Mouse (Mus musculus) heart, postnatal 0 days (tissue): ENCODE measurements around the gene Eif3d. TPM values are rescaled to one million over a fixed set of nuclear protein-coding genes. Genes with fewer than 3 reads are reported as not detected.
A peak's percentile ranks its signal among the peaks of the same experiment; 100 is the strongest.

Source experiments
- ATAC-seq: fragments of 200-750 bp; cut with Nextera tagmentation; 2 replicates; pipeline ENCODE4 v1.8.0; 2017; ENCODE audit warnings: low read depth, moderate number of reproducible peaks, moderate library complexity; ENCODE audit not compliant: insufficient read depth
- DNase-seq: peaks from one replicate; pipeline ENCODE4 v3.0.0-alpha.2; 2016; ENCODE audit warnings: low spot score
- H3K27ac ChIP-seq: fragments of 300-500 bp; sonication (generic); 2 replicates; pipeline ENCODE4 v1.5.1; 2014; ENCODE audit warnings: low read depth, mild to moderate bottlenecking
- H3K27me3 ChIP-seq: fragments of 300-500 bp; sonication (generic); 2 replicates; pipeline ENCODE4 v1.6.1; 2014; ENCODE audit warnings: low read length, mixed read lengths; ENCODE audit not compliant: control insufficient read depth, insufficient read depth
- H3K36me3 ChIP-seq: fragments of 300-500 bp; sonication (generic); replicated peaks from 2 replicates; pipeline ENCODE4 v1.6.1; 2014; ENCODE audit warnings: low read length, mixed read lengths; ENCODE audit not compliant: control insufficient read depth, insufficient read depth
- H3K4me1 ChIP-seq: fragments of 300-500 bp; sonication (generic); 2 replicates; pipeline ENCODE4 v1.6.1; 2014; ENCODE audit warnings: antibody characterized with exemption; ENCODE audit not compliant: control insufficient read depth, insufficient read depth
- H3K4me2 ChIP-seq: fragments of 300-500 bp; sonication (generic); 2 replicates; pipeline ENCODE4 v1.6.1; 2014; ENCODE audit warnings: low read depth, mild to moderate bottlenecking, low read length, moderate library complexity
- H3K4me3 ChIP-seq: fragments of 300-500 bp; sonication (generic); 2 replicates; pipeline ENCODE4 v1.5.1; 2014; ENCODE audit warnings: low read depth, low read length
- H3K9ac ChIP-seq: fragments of 300-500 bp; sonication (generic); replicated peaks from 2 replicates; pipeline ENCODE4 v1.6.1; 2014; ENCODE audit warnings: low read depth, low read length, mixed read lengths
- H3K9me3 ChIP-seq: fragments of 300-500 bp; sonication (generic); replicated peaks from 2 replicates; pipeline ENCODE4 v1.6.1; 2016; ENCODE audit warnings: low read length; ENCODE audit not compliant: control insufficient read depth
- CTCF ChIP-seq: IDR thresholded peaks from 2 replicates; pipeline ENCODE4 v1.5.1; 2016; ENCODE audit warnings: antibody characterized with exemption, control low read depth, low read depth
- EP300 ChIP-seq: IDR thresholded peaks from 2 replicates; pipeline ENCODE4 v1.6.1; 2016; ENCODE audit warnings: antibody characterized with exemption, low read depth
- WGBS: fragments of 180-500 bp; shearing (Covaris S2); extraction: QIAGEN DNeasy Blood & Tissue Kit; methylation state at CpG from one replicate; pipeline ENCODE4 v1.1.7; 2014; 5-methylcytosine and 5-hydroxymethylcytosine counted together
- polyA plus RNA-seq: library from polyadenylated mRNA; unstranded; fragments of >200 nt; fragmentation: Nextera tagmentation; extraction: Ambion mirVana; gene quantifications from 2 replicates; pipeline ENCODE4 v1.2.1, GENCODE M21; 2015
- total RNA-seq: library from RNA; depleted of rRNA; stranded (reverse); fragments of >200 nt; gene quantifications from 2 replicates; pipeline ENCODE4 v1.2.3, GENCODE M21; 2014; ENCODE audit warnings: low replicate concordance

The Eif3d gene
- total and polyA plus RNA-seq, 2 experiments from 2014 or later: 90.6 to 110 TPM

GRCm38 (mm10) chr15:77930986-77931688, 39.5 kb downstream of the Eif3d start:
- 54% methylated on average over 6 of the region's 6 CpGs for WGBS
- H3K27ac ChIP-seq: no peak overlapping the region
- H3K4me1 ChIP-seq: peaks cover 23% of the 10 kb centered on the region
- peaks cover 5% of the 10 kb centered on the region; the same call in 1 of the 2 replicates for H3K27me3 ChIP-seq
- TF ChIP-seq EP300 (no peak), CTCF (no peak)
- H3K9ac ChIP-seq: no peak overlapping the region
- H3K4me2 ChIP-seq: no peak overlapping the region
- no peak overlapping the region for H3K4me3 ChIP-seq
- ATAC-seq (no peak), DNase-seq (no peak)
- no peaks in the 10 kb centered on the region for H3K9me3 ChIP-seq
- peaks cover 12% of the 10 kb centered on the region for H3K36me3 ChIP-seq

DNA sequence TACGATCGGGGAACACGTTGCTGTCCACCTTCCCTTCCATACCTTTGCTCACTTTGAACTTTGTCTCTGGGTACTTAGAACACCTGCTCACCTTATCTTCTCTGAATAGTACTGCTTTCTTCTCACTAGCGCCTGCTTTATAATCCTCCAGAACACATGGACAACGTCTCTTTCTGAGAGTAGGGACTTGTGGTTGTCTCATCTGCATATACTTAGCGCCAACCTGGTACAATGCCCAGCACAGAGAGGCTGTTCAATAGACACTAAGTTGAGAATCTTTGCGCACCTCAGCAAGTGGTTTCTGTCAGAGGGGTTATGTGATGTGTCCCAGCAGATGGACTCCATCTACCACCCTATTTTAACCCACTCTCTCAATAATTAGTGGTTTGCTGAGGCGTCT, 40.8 kb downstream of the Eif3d start:
- Histone ChIP-seq H3K27me3 (no peaks in the 10 kb centered on the region), H3K4me1 (peaks cover 23% of the 10 kb centered on the region), H3K4me2 (peak overlapping the region; percentile 62), H3K36me3 (peaks cover 19% of the 10 kb centered on the region), H3K27ac (no peak overlapping the region), H3K9ac (no peak overlapping the region; the same call in 1 of the 2 replicates), H3K4me3 (peak overlapping the region; percentile 74), H3K9me3 (no peaks in the 10 kb centered on the region)
- WGBS: 47% methylated on average over 8 of the region's 8 CpGs
- TF ChIP-seq EP300: no peak
- no peak for TF ChIP-seq CTCF
- DNase-seq: no peak
- no peak for ATAC-seq

DNA sequence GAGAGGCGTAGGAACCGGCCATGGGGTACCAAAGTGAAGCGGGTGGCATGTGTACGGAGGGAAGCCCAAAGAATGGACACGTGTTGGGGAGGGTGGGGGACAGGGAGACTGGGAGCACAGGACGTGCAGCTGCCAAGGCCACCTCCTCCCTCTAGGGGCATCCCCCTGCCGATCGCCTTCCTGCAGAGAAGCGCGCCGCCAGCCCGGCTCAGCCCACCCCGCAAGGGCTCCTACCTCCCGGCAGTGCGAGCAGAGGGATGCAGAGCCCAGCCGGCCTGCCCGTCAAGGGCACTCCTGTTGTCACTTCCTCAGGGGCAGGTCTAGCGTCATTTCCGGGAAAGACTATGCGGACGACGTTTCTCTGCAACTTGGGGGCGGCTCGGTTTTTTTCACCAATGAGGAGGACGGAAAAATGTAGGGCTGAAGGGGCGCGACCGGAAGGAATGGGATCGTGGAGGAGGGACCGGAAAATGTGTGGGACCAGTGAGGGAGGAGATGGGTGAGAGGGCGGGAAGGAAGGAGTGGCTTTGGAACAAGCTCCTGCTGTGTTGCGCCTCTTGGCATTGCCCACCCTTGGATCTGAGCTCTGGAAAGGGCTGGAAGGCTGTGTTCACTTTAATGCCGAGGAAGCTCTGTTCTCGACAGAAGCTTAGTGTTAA, 41.8 kb downstream of the Eif3d start, which contains the start of gene Txn2:
Gene Txn2 (minus strand): TSS at position 334 of the 659 bp plus-strand sequence.
- Histone ChIP-seq H3K4me1 (peaks cover 23% of the 10 kb centered on the region), H3K9ac (peak within 1 kb of the TSS; percentile 64), H3K4me3 (peak within 1 kb of the TSS; percentile 74), H3K36me3 (peaks cover 29% of the 10 kb centered on the region), H3K27me3 (no peaks in the 10 kb centered on the region), H3K9me3 (no peaks in the 10 kb centered on the region), H3K4me2 (peak within 1 kb of the TSS; percentile 68), H3K27ac (peak within 1 kb of the TSS; percentile 95)
- ATAC-seq (peak; percentile 93), DNase-seq (peak; percentile 100)
- no peak for TF ChIP-seq CTCF
- peak; percentile 45; the same call in 1 of the 2 replicates for TF ChIP-seq EP300
- WGBS: under 1% methylated on average over 34 of the region's 34 CpGs

GRCm38 (mm10) chr15:77928091-77928490, 42.5 kb downstream of the Eif3d start:
- no peak for DNase-seq
- Histone ChIP-seq H3K9me3 (no peaks in the 10 kb centered on the region), H3K27me3 (no peaks in the 10 kb centered on the region), H3K4me2 (peak overlapping the region; percentile 68), H3K4me3 (peak overlapping the region; percentile 74), H3K9ac (peak overlapping the region; percentile 64), H3K36me3 (peaks cover 36% of the 10 kb centered on the region), H3K4me1 (peaks cover 17% of the 10 kb centered on the region), H3K27ac (peak overlapping the region; percentile 95)
- ATAC-seq: no peak
- TF ChIP-seq CTCF (no peak), EP300 (no peak)
- WGBS: 22% methylated on average over 4 of the region's 4 CpGs

- Histone ChIP-seq H3K4me1 (peaks cover 16% of the 10 kb centered on the region), H3K9me3 (no peaks in the 10 kb centered on the region), H3K36me3 (peaks cover 48% of the 10 kb centered on the region), H3K27ac (no peak overlapping the region), H3K4me2 (no peak overlapping the region), H3K27me3 (no peaks in the 10 kb centered on the region), H3K4me3 (no peak overlapping the region), H3K9ac (no peak overlapping the region)
- no peak for DNase-seq
- WGBS: 87% methylated on average over 5 of the region's 5 CpGs
- TF ChIP-seq EP300 (no peak), CTCF (no peak)
- ATAC-seq: no peak
Observed at GRCm38 (mm10) chr15:77926921-77927320, 43.7 kb downstream of the Eif3d start.
